Mouse (Mus musculus): ENCODE measurements around the gene Hyal2. TPM values are rescaled to one million over a fixed set of nuclear protein-coding genes. Genes with fewer than 3 reads are reported as not detected.

Hyal2 gene
- total RNA-seq, 1 experiment from 2014 or later, result 0.93 TPM

DNA sequence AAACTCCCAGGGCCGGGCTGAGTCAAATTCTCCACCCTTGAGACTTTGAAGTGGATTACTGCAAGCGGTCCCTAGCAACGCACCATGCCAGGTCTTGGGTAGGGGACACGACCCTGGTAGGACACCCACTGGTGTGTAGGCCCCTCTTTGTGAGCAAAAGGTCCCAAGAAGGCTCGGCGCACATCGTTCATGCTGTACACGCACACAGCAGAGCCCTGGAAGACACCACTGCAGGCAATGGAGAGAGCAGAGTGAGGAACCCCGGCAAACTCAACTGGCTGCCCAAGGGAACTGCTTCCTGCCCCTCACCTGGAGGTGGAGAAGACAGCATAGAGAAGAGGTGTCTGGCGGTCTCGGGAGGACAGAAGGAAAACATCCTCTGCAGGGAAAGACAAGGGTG is 33.5 kb downstream of the Hyal2 start:
- no peak for ATAC-seq (ENCODE audit: extremely low read depth, insufficient number of reproducible peaks, low FRiP score, poor library complexity, severe bottlenecking)

DNA sequence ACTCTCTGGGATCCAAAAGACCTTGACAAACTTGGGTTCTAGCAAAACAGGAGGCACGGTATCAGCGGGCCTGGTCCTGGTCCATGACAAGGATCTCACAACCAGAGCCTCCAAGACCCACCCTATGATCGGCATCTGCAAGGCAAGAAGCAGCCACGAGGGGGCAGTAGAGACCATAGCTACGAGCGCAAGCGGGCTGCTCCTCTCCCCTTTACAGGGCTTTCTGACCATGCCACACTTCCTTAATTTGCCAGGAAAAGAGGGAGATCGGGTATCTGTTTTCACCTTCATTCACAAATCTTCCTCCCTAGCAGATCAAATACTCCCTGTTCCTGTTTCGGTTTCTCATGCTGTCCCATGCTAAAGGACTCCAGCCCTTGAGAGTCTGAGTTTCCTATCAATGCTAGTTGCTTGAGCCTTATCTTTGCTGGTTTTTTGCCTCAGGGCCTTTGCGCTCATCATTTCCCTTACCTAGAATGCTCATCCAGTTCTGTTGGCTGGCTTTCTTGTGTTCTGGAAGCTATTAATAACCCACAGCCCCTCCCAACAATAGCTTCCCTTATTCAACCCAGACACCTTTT is 34.4 kb downstream of the Hyal2 start:
- ATAC-seq (ENCODE audit: extremely low read depth, insufficient number of reproducible peaks, low FRiP score, poor library complexity, severe bottlenecking), result peak; percentile 74

DNA sequence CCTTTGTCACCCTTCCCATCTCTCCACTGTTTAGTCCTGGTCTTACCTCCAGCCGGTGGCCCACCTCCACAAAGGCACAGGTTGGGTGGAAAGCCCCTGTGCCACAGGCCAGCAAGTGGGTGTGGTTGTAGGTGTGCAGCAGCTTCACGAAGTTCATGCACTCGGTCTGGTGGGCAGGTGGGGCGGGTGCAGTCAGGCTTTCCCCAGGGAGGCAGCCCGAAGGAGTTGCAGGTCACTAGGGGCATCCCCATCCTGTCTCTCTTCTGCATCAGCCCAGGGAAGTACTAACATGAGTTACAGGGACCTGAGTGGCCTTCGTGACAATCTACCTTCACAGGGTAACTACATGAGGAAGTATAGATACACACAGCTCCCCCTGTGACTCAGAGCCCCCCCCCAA is 35.5 kb downstream of the Hyal2 start:
- peak; percentile 34; the same call in 1 of the 2 replicates for ATAC-seq (ENCODE audit: extremely low read depth, insufficient number of reproducible peaks, low FRiP score, poor library complexity, severe bottlenecking)

DNA sequence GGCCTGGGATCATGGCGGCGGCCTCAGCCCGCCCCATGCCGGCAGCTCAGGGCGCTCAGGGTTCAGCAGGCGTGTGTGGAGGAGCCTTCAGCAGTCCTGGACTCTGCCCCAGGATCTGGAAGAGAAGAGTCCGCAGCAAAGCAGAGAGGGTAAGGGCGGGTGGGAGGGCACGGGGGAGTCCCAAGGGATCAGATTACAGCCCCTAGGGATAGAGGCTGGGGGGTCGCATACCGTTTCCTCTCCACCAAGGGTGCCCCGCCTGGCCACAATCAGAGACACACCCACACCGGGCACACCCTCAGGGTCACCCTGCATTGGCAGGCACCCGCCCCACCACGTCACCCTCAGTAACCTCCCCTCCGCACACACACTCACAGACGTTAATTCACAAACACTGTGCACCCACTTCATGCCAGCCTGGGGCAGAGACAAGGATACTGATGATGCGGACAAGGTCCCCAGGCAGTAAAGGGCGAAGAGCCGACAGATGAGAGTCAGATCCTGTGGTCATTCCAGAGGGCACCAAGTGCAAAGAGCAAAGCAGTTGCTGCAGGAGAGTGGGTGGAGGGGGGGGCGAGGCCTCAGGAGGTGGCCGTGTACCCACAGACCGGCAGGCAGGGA is 37.4 kb downstream of the Hyal2 start:
- no peak for ATAC-seq (ENCODE audit: extremely low read depth, insufficient number of reproducible peaks, low FRiP score, poor library complexity, severe bottlenecking)

DNA sequence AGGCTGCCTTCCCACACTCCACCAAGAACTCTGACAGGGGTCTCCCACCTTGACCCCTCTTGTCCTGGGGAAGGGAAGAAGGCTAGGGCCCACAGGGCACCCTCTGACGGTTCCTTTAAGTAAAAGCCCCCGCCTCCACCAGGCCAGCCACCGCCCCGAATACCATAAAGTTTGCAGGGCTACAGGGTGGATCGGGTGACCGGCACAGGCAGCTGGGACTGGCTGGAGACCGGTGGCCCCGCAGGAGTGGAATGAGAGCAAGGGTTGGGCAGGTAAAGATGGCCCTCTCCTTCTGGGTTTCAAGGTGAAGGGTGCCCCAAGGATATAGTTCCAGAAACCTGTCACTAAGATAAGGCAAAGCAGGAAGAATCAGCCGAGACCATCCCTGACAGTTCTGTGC is 38.8 kb downstream of the Hyal2 start:
- ATAC-seq (ENCODE audit: extremely low read depth, insufficient number of reproducible peaks, low FRiP score, poor library complexity, severe bottlenecking), result no peak

DNA sequence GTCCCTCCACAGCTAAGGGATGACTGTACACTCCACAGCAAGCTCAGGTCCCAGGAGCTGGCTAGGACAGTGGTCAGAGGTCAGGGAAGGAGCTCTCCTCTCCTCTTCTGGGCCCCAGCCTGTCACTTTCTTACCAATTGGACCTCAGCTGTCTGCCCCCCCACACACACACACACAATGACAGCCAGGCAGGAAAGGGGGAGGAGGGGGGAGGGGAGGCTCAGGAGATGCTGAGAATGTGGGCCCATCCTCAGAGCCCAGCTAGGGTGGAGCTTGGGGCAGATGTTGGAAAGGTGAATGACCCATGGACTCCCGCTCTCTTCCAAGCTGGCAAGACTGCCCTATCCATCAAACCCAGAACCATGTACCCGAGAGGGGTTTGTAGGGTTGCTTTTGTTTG is 39.3 kb downstream of the Hyal2 start:
- no peak for ATAC-seq (ENCODE audit: extremely low read depth, insufficient number of reproducible peaks, low FRiP score, poor library complexity, severe bottlenecking)

DNA sequence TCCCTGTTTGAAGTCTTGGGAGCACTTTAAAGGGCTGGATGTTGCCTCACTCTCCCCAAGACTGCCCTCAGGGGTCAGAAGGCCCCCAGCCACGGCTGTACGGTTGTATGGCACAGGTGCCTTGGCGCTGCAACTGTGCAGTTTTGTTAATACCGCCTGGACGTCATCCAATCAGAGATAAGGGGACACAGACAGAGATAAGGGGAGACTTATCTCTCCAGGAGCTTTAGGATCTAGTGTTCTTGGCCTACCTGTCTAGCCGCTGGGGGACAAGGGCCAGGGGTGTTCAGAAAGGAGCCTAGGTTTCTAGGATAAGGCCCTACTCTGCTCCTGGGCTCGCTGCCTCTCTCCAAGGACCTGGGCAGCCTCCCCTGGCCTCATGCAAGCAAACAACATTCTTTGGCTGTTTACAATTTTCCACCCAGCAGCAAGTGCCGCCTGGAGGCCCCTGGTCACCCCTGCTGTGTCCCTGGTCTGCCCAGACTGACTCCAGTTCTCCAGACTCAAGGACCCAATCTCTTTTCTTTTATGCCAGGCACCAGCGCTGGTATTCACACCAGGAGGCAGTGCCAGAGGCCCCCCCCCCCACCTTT is 40.0 kb downstream of the Hyal2 start:
- no peak for ATAC-seq (ENCODE audit: extremely low read depth, insufficient number of reproducible peaks, low FRiP score, poor library complexity, severe bottlenecking)

DNA sequence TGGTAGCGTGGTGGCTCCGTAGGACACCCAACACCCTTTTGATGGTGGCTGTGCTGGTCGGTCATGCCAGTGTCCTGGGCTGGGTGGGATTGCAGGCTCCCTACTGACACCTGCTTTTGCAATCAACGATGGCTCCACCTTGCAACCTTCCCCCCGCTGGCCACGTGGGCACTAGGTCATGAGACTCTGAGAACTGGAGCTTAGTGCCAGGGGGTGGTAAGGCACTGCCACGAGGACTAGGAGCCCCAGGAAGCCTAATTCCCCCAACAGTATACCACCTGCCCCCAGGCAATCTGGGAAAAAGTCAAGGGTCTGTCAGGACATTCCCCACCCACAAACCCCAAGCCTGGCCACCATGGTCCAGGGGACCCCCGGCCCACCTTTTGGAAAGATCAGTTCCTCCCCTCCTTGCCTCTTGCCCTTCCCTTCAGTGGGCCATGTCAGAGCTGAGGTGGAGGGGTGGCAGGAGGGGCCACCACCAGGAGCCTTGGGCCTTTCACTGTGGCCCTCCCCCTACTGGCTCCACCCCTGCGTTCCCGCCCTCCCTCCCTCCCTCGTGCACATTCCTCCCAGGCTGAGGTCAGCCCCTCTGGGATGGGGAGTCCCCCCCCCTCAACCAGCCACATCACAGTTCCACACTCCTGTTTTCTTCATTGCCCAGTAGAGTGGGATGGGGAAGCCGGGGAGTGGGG is 41.1 kb downstream of the Hyal2 start, which contains the start of gene Sema3b:
Sema3b (minus strand) TSS at position 489 of the 692 bp plus-strand sequence.
- no peak for ATAC-seq (ENCODE audit: extremely low read depth, insufficient number of reproducible peaks, low FRiP score, poor library complexity, severe bottlenecking)

DNA sequence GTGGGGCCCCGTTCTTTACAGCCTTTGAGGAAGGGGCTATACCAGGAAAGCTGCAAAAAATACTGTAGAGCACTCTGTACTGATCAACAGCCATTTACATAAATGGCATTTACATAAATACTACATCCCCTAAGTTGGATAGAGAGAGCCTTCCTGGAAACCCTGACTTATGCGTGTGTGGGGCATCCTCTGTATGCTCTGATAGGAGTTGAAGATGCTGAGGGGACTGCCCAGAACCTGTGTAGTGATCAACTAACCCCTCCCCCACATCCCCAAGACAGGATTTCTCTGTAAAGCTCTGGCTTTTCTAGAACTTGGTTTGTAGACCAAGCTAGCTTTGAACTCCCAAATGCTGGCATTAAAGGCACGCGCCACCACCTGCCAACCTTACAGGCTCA is 41.7 kb downstream of the Hyal2 start:
- no peak for ATAC-seq (ENCODE audit: extremely low read depth, insufficient number of reproducible peaks, low FRiP score, poor library complexity, severe bottlenecking)

DNA sequence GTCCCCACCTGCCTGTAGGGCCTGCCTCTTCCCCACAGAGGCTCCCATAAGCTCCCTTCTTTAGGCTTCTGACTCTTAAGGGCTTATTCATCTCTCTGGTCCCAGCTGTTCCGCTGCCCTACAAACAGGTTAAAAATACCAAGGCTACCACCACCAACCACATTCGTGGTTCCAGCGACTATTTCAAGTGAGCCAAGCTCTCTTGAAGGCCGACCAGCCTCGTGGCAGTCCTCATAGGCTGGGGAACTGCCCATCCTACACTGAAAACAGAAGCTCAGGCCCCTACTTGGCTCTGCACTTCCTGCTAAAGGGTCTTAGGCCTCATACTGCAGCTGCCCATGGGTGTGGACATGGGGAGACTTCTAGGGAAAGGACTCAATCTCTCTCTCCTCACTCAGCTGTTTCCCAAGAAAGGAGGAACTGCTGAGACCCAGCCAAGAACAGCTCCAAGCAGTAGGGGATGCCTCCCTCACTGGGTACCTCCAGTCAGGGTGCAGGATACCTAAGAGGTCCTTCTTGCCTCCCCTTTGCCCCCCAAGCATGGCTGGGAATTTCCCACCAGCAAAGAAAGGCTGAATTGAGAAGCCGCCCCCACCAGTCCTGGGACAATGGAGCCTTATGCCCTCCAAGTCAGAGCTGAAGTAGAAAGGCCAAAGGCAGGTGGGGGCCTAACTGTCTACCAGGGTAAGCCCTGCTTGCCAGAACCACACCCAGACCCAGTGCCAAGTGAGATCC is 43.9 kb downstream of the Hyal2 start:
- no peak for ATAC-seq (ENCODE audit: extremely low read depth, insufficient number of reproducible peaks, low FRiP score, poor library complexity, severe bottlenecking)

DNA sequence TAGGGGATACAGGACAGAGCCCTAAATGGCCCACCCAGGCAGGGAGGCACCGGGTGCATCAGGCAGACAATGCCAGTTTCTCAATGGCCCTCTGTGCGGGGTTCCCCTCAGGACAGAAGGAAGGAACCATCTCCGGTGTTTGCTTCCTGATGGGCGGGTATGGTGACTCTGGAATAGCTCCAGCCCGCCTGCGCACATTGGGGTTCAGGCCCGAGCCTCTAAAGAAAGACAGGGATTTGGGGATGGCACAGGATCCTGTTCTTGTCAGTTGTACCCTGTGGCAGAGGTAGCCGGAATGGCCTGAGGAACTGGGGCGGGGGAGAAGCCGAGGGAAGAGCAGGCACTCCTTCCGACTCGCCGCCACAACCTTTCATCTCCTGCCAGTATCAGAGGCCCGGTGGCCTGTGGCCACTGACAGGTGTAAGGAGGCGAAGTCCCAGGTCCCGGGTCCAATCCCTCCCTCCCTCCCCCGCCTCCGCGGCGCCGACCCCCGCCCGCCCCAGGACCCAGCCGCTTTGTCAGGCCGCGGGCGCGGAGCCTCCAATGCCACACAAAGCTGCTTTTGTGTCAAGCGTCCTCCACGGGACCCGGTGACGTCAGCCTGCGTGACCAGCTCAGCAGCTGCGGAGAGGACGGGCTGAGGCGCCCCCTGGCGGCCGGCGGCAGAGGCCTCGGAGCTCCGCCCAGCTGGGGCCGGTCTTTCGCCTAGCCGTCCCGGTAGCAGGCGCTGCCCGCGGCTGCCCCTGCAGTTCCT is 44.6 kb downstream of the Hyal2 start:
- peak; percentile 81 for ATAC-seq (ENCODE audit: extremely low read depth, insufficient number of reproducible peaks, low FRiP score, poor library complexity, severe bottlenecking)

DNA sequence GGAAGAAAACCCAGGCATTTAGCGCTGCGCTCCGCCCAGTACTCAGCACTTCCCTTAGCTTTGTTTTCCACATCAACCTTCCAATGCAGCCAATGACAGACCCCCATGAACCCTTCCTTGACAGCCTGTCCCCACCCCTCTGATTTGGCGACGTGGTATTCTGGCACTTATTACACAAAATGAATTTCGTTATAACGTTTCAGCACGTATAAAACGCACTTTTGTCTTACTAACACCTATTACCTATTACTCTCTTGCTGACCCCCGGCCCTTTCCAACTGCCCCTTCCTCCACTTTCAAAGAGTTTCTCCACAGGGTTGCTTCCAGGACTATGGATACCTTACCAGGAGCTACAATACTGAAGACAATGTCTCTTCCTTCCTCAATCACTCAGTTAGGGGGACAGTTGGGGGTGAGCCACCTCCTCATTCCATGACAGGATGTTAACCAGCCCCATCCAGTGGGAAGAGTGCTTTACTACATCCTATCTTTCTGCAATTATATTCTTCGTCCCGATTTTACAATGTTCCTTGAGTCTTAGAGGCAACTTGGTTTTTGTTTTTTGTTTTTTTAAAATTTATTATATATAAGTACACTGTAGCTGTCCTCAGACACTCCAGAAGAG is 45.3 kb downstream of the Hyal2 start:
- ATAC-seq (ENCODE audit: extremely low read depth, insufficient number of reproducible peaks, low FRiP score, poor library complexity, severe bottlenecking), result no peak

DNA sequence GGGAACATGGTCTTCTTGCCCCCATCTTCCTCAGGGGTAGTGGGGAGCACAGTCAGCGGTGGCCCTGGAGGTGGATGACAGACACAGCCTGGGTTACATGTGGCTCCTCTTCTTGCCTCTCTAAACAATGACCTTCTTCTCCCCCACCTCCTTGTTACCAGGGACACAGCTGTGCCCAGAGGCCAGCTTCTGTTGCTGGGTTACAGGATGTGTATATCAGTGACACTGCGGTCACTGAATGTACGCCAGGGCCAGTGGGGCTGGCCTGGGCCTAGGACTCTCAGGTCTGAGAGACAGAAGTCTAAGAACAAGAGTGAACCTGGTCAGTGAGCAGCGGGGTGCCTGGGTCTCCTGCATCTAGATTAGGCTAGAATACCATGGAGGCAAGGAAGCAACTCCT is 47.3 kb downstream of the Hyal2 start:
- no peak for ATAC-seq (ENCODE audit: extremely low read depth, insufficient number of reproducible peaks, low FRiP score, poor library complexity, severe bottlenecking)

DNA sequence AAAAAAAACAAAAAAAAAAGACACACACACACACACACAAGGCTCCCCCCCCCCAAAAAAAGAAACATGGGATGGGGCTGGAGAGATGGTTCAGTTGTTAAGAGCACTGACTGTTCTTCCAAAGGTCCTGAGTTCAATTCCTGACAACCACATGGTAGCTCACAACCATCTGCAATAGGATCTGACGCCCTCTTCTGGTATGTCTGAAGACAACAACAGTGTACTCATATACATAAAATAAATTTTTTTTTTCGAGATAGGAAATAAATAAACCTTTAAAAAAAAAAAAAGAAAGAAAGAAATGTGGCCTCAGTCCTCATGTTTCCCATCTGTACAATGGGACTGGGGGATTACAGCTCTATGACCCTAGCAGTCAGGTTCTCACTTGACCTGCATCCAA is 49.7 kb downstream of the Hyal2 start:
- no peak for ATAC-seq (ENCODE audit: extremely low read depth, insufficient number of reproducible peaks, low FRiP score, poor library complexity, severe bottlenecking)

DNA sequence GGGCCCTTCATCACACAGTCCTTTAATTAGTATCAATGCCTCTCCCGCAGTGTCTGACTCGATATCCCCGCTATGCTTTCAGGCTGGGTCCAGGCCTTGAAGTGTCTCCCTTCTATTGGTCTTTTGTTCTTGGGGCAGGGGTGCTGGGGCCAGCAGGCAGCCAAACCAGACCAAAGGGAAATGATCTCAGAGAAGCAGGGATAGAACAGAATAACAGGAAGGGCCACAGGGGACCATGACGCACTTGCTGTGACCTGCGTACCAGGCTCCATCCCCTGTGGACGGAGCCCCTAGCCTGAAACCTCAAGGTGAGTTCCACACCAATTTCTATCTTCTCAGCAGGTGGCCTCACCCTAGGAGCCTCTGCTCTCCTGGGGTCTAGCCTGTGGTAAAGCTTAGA is 50.4 kb downstream of the Hyal2 start:
- no peak for ATAC-seq (ENCODE audit: extremely low read depth, insufficient number of reproducible peaks, low FRiP score, poor library complexity, severe bottlenecking)

DNA sequence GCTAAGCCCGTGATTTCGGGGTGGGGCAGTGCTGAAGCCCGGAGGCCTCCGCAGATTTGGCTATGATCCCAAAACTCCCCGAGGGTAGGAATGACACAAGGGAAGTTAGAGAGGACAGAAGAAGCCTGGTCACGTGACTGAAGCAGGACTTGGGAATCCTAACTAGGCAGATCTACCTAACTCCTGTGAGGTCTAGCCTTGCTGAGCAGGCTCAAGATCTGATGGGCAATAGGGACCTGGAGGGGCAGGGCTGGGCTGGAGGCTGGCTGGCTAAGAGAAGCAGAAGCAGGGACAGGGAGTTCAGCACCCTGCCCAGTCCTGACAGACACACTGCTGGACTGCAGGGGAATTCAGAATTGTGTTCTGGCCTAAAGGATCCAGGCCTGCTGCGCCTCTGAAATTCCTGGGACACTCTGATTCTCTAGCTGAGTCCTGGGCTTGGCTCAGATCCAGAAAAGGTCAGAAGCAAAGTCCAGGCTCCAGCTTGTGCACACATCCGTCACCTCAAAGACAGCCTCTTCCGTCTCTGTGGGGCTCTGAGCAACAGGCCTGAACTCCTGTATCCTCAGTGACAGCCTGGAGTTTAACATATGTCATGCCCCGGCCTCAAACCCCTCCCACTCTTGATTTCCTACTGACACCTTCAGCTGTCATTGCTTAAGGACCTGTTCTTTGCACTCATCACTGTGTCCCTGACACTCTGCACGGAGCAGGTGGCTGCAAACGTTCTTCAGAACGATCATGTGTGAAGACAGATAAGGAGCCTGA is 51.2 kb downstream of the Hyal2 start:
- ATAC-seq (ENCODE audit: extremely low read depth, insufficient number of reproducible peaks, low FRiP score, poor library complexity, severe bottlenecking), result no peak

DNA sequence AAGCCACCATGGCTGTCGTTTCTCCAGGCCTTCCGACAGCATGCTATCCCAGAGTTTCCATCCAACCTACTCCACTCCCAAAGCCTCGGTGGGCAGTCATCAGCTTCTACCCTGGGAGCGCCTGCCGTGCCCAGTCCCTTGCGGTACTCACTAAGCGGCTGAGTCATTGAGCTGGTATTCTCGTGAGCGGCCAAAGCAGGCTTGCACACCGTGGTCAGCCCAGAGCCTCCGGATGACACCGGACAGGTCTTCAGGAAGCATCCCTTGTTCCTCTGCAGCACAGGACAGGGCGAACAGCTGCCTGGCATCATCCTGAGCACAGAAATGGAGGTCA is 51.8 kb downstream of the Hyal2 start:
- no peak for ATAC-seq (ENCODE audit: extremely low read depth, insufficient number of reproducible peaks, low FRiP score, poor library complexity, severe bottlenecking)

DNA sequence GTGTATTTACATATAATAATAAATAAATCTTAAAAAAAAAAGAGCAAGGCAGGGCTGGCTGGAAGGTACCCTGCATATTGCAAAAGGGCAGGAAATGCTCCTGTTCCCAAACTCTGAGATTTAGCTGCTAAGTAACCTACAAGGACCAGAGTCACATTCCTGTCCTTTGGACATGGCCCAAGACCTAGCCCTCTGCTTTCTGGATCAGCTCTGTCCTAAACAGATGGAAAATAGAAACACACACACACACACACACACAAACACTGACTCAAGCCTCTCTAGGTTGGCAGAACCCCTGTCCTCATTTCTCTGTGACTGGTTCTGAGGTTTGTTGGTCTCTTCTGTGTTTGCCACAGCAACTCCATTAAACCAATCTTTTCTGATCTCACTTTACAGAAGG is 53.2 kb downstream of the Hyal2 start:
- no peak for ATAC-seq (ENCODE audit: extremely low read depth, insufficient number of reproducible peaks, low FRiP score, poor library complexity, severe bottlenecking)

Measured in neutrophil, adult 5-6 weeks (primary cell).